Mouse (Mus musculus): ENCODE results near the gene Ubash3a.

Ubash3a gene

GRCm38 (mm10) chr17:31207771-31208334 lies at the start of gene Ubash3a:
TSS of gene Ubash3a (plus strand) at chr17:31207873.
- peak; percentile 33 for DNase-seq (ENCODE audit: low spot score)

GRCm38 (mm10) chr17:31157921-31158320 lies 49.8 kb upstream of the Ubash3a start:
- DNase-seq (ENCODE audit: low spot score): no peak

GRCm38 (mm10) chr17:31160291-31160690 lies 47.4 kb upstream of the Ubash3a start:
- DNase-seq (ENCODE audit: low spot score): no peak

- no peak for DNase-seq (ENCODE audit: low spot score)
Observed at GRCm38 (mm10) chr17:31162607-31163006, 45.1 kb upstream of the Ubash3a start.

- no peak for DNase-seq (ENCODE audit: low spot score)
Observed at GRCm38 (mm10) chr17:31163821-31164220, 43.9 kb upstream of the Ubash3a start.

- no peak for DNase-seq (ENCODE audit: low spot score)
Observed at GRCm38 (mm10) chr17:31165127-31165526, 42.5 kb upstream of the Ubash3a start, which contains the start of gene Tff1. TSS of gene Tff1 (minus strand) at chr17:31165277.

- DNase-seq (ENCODE audit: low spot score): no peak
Observed at GRCm38 (mm10) chr17:31169796-31170195, 37.9 kb upstream of the Ubash3a start.

- DNase-seq (ENCODE audit: low spot score): no peak
Observed at GRCm38 (mm10) chr17:31176321-31176720, 31.4 kb upstream of the Ubash3a start.

- no peak for DNase-seq (ENCODE audit: low spot score)
Observed at GRCm38 (mm10) chr17:31181490-31181889, 26.2 kb upstream of the Ubash3a start.

GRCm38 (mm10) chr17:31183180-31183974 lies 24.3 kb upstream of the Ubash3a start:
- DNase-seq (ENCODE audit: low spot score): no peak

GRCm38 (mm10) chr17:31184269-31184990 lies 23.2 kb upstream of the Ubash3a start:
- DNase-seq (ENCODE audit: low spot score): no peak

- peak; percentile 29 for DNase-seq (ENCODE audit: low spot score)
Observed at GRCm38 (mm10) chr17:31187370-31187769, 20.3 kb upstream of the Ubash3a start.

- DNase-seq (ENCODE audit: low spot score): no peak
Observed at GRCm38 (mm10) chr17:31191825-31192224, 15.8 kb upstream of the Ubash3a start.

GRCm38 (mm10) chr17:31192663-31193062 lies 15.0 kb upstream of the Ubash3a start:
- no peak for DNase-seq (ENCODE audit: low spot score)

GRCm38 (mm10) chr17:31193360-31193759 lies 14.3 kb upstream of the Ubash3a start:
- no peak for DNase-seq (ENCODE audit: low spot score)

- DNase-seq (ENCODE audit: low spot score): no peak
Observed at GRCm38 (mm10) chr17:31195207-31195606, 12.5 kb upstream of the Ubash3a start.

GRCm38 (mm10) chr17:31196283-31196682 lies 11.4 kb upstream of the Ubash3a start:
- no peak for DNase-seq (ENCODE audit: low spot score)

GRCm38 (mm10) chr17:31198877-31199276 lies 8.8 kb upstream of the Ubash3a start, which contains the start of gene Tmprss3:
TSS of gene Tmprss3 (minus strand) at chr17:31198977.
- no peak for DNase-seq (ENCODE audit: low spot score)

- DNase-seq (ENCODE audit: low spot score): no peak
Observed at GRCm38 (mm10) chr17:31208654-31209053, 981 bp downstream of the Ubash3a start.

GRCm38 (mm10) chr17:31209376-31209930 lies 1.8 kb downstream of the Ubash3a start:
- no peak for DNase-seq (ENCODE audit: low spot score)

GRCm38 (mm10) chr17:31210299-31210698 lies 2.6 kb downstream of the Ubash3a start:
- no peak for DNase-seq (ENCODE audit: low spot score)

- no peak for DNase-seq (ENCODE audit: low spot score)
Observed at GRCm38 (mm10) chr17:31211881-31212280, 4.2 kb downstream of the Ubash3a start.
